Mouse (Mus musculus) skeletal muscle tissue, adult 2 months (tissue): Measurements from ENCODE around the gene Celsr3.

Experiments used
- DNase-seq: peaks from one replicate; pipeline ENCODE4 v3.0.0-alpha.2; 2012; ENCODE audit warnings: low read depth, low spot score

Gene Celsr3

DNA sequence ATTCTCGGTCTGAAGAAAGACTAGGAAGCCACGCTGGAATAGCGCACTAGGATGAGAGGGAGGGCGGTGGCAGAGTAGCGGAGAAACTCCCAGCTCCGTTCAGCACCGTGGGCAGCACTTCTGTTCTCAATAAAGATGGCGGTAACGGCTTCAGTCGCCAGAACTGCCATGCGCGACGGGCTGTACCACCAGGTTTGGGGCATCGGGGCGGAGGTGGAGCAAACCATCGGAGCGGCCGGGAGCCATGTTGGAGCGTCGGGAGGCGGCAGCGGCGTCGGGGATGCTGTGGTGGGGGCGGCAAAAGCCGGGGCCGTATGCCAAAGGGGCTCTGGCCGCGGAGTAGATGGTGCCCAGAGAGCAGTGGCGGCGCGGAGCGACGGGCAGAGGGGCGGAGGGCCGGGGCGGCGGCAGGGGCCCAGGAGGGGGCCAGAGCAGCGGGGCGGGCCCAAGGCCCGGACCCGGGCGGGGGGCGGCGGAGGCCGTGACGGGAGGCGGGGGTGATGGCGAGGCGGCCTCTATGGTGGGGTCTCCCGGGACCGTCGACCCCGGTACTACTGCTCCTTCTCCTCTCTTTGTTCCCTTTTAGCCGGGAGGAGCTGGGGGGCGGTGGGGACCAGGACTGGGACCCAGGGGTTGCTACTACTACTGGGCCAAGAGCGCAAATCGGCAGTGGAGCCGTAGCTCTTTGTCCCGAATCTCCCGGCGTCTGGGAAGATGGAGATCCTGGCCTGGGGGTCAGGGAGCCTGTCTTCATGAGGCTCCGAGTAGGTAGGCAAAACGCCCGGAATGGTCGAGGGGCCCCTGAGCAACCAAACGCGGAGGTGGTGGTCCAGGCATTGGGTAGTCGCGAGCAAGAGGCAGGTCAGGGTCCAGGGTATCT, at the start of gene Celsr3:
TSS of gene Celsr3 (plus strand) at position 501 of the 880 bp plus-strand sequence.
- DNase-seq = no peak

- DNase-seq = peak; percentile 8
Observed at GRCm38 (mm10) chr9:108776614-108777013, 49.5 kb upstream of the Celsr3 start.

- DNase-seq = no peak
Observed at GRCm38 (mm10) chr9:108777276-108777675, 48.8 kb upstream of the Celsr3 start.

- no peak for DNase-seq
Observed at GRCm38 (mm10) chr9:108780959-108781358, 45.2 kb upstream of the Celsr3 start.

DNA sequence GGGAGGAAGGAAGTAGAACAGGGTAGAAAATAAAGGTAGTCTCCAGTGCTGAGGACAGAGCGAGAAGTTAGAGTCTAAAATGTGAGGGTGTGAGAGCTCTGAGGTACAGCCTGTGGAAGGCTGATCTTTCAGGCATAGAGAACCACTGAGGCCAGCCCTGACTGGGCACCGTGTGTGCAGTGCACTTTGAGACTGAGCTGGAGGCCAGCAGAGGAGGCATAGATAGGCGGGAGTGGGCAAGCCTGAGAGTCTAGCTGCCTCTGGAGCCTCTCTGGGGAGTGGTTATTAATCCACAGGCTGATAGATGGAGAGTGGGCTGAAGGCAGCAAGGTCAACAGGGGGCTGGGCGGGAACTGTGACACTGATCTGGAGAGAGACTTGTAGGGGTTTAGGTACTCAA, 44.2 kb upstream of the Celsr3 start:
- DNase-seq = no peak

- DNase-seq = no peak
Observed at GRCm38 (mm10) chr9:108782836-108783547, 43.1 kb upstream of the Celsr3 start.

DNA sequence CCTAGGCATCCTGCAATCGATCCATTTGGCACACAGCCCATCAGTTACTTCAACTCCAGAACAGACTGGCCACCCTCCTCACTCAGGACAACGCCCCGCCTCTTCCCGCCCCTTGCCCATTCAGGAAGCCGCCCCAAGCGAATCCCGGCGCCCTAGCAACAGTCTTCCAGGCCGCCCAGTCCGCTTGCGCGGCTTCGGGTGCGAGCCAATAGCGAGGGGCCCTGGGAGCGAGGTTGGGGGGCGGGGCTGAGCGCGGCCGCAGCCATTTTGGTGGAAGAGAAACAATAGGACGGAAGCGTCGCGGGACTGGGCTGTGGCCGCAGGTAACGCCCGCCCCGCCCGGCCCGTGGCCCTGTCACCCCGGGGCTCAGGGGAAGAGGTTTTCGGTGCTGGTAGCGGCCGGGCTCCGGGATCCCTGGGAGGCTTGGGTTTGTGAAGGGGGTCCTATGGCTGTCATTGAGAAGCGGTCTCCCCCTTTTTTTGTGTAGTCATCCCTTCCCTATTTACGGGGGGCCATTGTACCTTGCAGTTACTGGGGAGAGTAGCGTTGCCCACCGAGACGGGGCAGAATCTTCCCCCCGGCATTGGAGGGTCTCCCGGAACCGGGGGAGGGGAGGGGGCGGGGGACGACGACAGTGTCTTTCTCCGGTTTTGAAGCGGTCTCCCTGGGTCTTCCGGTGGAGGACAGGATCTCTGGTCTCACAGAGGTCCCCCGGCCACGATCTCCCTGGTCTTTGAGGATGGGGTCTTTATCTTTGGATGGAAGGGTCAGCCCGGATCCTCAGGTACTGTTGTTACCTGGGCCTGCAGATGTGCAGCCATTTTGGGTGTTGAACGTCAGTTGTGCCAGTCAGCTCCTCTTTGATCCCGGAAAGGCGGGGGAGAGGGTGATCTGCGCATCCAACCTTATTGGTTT, 42.3 kb upstream of the Celsr3 start, which contains the start of gene Ip6k2:
TSS of gene Ip6k2 (plus strand) at position 249 of the 916 bp plus-strand sequence.
- DNase-seq = peak; percentile 86

GRCm38 (mm10) chr9:108785416-108785815, 40.7 kb upstream of the Celsr3 start:
- no peak for DNase-seq

- DNase-seq = no peak
Observed at GRCm38 (mm10) chr9:108786494-108786893, 39.6 kb upstream of the Celsr3 start.

DNA sequence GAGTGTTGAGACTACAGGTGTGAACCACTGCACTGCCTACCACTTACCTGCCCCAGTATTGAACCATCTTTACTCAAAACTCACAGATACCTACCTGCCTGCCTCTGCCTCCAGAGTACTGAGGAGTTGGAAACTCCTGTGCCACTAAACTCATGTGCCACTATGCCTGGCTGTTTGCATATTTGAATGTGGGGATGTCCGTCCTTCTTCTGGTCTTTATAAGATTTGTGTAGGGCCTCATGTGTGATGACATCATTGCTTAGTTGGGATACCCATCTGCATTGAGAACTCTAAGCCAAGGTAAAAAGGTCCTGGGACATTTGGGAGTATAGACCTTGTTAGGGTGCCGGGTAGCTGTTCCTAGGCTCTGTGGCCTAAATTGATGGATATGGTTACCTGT, 39.0 kb upstream of the Celsr3 start:
- no peak for DNase-seq

- no peak for DNase-seq
Observed at GRCm38 (mm10) chr9:108788713-108789112, 37.4 kb upstream of the Celsr3 start.

DNA sequence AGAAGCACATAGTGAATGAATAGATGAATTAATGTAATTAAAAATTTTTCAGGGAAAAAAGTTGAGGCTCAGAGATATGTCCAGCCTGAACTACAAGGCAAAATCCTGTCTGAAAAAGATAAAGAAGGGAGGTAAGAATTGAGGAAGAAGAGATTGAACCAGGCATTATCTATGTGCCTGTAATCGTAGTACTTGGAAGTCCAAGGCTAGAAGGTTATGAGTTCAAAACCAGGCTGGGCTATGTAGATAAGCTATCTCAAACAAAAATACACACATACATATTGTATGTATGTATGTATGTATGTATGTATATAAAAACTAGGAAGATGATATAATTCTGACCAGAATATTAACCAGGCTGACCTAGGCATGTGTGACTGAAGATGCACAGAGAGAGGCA, 33.8 kb upstream of the Celsr3 start:
- no peak for DNase-seq

DNA sequence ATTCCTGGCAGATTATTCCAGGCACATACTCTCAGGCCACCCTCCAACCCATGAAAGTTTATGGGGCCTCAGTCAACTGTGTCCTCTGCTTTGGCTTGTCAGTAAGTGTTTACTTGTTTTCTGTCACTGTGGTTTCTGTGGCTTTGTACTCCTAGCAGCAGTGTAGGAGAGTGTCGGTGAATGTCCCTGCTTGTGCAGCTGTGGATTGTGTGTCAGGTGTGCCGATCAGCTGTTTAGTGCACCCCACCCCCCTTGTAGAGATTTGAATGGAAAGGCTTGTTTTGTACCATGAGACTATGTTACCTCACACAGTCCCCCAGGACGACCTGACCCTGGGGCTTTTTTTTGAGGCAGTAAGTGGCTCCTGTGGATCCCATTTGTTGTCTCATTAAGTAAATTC, 33.4 kb upstream of the Celsr3 start:
- DNase-seq = no peak

DNA sequence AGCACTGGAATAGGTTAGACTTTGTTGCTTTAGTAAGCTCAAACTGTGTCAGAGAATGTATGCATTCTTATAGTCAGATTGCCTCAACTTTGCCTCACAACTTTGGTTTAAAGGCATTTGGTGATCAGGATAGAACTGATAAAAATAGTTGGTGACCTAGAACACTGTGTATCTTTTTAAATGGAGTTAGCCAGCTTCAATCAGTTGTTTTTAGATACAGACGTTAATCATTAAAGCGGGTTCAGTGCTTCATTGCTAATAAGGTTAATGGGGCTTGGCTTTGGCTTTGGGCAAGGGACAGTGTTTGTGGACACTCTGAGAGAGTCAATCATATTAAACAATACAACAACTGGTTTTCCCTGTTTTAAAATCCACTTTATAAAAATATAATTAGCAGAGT, 30.8 kb upstream of the Celsr3 start:
- DNase-seq = no peak

DNA sequence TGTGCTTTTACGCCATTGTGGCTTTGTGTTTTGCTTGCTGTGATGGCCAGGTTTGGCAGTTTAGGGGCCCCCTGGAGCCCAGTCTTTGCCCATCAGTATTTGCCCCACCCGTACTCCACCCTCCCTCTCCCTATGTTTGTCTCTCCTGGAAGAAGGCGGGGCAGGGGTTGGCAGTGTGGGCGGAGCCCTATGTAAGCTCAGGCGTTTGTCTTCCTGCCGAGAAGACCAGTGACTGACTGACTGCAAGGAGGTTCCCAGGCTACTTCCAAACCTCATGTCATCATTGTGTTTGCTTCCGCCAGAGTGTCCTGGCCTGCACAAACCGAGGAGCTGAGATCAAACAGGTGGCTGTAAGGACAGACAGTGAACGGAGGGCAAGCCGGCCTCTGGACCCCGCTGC, 30.4 kb upstream of the Celsr3 start:
- no peak for DNase-seq

DNA sequence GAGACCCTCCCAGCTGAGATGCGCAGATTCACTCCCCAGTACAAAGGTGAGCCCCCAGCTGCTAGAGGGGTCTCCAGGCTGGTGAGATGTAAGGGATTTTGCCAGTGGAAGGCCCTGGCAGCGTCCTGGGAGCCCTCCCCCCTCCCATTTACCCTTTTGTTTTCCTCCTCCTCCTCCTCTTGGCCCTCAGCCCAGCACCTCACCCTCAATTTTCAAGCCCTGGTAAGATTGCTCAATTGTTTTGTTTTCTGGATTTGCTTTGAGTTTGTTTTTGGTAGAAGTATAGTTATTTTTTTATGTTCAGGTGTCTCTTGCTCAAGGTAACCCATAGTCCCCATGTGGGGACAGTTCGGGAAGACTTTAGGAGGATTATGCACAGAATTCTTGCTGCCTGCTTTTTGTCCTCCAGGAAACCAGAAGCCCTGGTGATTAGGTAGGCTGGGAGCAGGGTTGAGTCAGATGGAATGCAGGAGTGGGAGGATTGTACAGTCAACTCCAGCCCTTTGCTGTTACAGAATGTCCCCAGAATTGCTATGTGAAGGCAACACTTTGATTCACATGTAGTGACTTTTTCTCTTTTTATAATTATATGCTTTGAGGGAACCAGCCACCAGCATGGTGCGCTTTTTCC, 29.7 kb upstream of the Celsr3 start:
- DNase-seq = no peak

- no peak for DNase-seq
Observed at GRCm38 (mm10) chr9:108797477-108797876, 28.6 kb upstream of the Celsr3 start.

DNA sequence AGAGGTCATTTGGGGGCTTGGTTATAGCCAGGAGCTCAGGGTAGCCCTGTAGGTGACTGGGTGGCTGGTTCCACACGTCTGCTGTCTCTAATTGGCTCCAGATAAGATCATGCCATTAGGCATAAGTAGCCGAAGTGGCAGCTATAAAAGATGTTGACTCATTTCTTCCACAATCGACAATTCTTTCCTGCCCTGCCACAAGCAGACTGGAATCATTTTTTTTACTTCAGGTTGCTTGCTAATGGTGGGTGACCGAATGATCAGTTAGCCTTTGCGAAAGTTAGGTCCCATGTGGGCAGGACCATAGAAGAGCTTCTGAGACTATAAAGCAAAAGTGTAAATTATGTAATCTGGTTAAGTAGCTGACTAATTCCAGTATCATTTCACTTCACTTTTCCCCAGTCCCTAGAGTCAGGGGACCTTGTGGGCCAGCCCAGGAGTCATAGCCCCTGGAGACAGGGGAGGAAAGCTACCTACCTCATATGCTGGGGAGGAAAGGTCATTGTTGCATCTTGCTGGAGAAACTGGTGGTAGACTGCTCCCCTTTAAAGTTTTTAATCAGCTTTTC, 27.5 kb upstream of the Celsr3 start:
- DNase-seq = no peak

GRCm38 (mm10) chr9:108799564-108799963, 26.6 kb upstream of the Celsr3 start:
- DNase-seq = no peak

GRCm38 (mm10) chr9:108805768-108806167, 20.4 kb upstream of the Celsr3 start:
- no peak for DNase-seq

DNA sequence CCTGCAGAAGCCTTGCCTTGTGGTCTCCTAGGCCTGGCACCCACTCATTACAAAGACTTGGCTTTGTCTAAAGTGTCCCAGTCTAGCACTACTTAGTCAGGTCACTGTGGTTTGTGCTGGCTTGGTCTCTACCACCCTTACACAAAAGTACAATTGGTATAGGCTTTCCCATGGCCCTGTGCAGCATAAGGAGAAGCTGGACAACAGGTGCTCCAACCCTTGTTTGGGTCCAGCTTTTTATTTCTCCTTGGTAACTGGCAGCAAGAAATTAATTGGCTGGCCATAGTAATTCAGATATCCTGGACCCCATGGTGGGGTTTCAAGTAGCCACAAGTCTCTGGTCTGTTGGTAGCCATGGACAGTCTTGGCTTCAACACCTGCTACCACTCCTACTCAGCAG, 19.7 kb upstream of the Celsr3 start:
- no peak for DNase-seq
